Mouse (Mus musculus): ENCODE results near the gene Srd5a3.

Gene Srd5a3

GRCm38 (mm10) chr5:76153430-76153829, 13.4 kb downstream of the Srd5a3 start:
- no peak for DNase-seq

- peak; percentile 26 for DNase-seq
These were observed 14.5 kb downstream of the Srd5a3 start for GRCm38 (mm10) chr5:76154434-76155165.

- no peak for DNase-seq
These were observed 19.5 kb downstream of the Srd5a3 start for GRCm38 (mm10) chr5:76159555-76159954.

GRCm38 (mm10) chr5:76160086-76160485, 20.0 kb downstream of the Srd5a3 start:
- no peak for DNase-seq

GRCm38 (mm10) chr5:76161491-76161890, 21.4 kb downstream of the Srd5a3 start:
- DNase-seq: no peak

- peak; percentile 1 for DNase-seq
These were observed 22.9 kb downstream of the Srd5a3 start for GRCm38 (mm10) chr5:76162926-76163325.

GRCm38 (mm10) chr5:76163828-76164390, 23.8 kb downstream of the Srd5a3 start:
- no peak for DNase-seq

GRCm38 (mm10) chr5:76164827-76165226, 24.8 kb downstream of the Srd5a3 start:
- no peak for DNase-seq

- no peak for DNase-seq
These were observed 30.5 kb downstream of the Srd5a3 start for GRCm38 (mm10) chr5:76170522-76170921.

GRCm38 (mm10) chr5:76171039-76171438, 31.0 kb downstream of the Srd5a3 start:
- DNase-seq: no peak

- DNase-seq: no peak
These were observed 35.0 kb downstream of the Srd5a3 start for GRCm38 (mm10) chr5:76175051-76175450.

GRCm38 (mm10) chr5:76176411-76176810, 36.3 kb downstream of the Srd5a3 start:
- DNase-seq: peak; percentile 43

- no peak for DNase-seq
These were observed 36.8 kb downstream of the Srd5a3 start for GRCm38 (mm10) chr5:76176841-76177240.

- DNase-seq: no peak
These were observed 37.6 kb downstream of the Srd5a3 start for GRCm38 (mm10) chr5:76177664-76178063.

- no peak for DNase-seq
These were observed 39.1 kb downstream of the Srd5a3 start for GRCm38 (mm10) chr5:76179171-76179570.

GRCm38 (mm10) chr5:76179791-76180190, 39.7 kb downstream of the Srd5a3 start:
- no peak for DNase-seq

GRCm38 (mm10) chr5:76182326-76182725, 42.3 kb downstream of the Srd5a3 start:
- no peak for DNase-seq

- DNase-seq: no peak
These were observed 43.1 kb downstream of the Srd5a3 start for GRCm38 (mm10) chr5:76183043-76183749.

- peak; percentile 97 for DNase-seq
These were observed 43.7 kb downstream of the Srd5a3 start, which contains the start of gene Tmem165 for GRCm38 (mm10) chr5:76183750-76184261. TSS of gene Tmem165 (plus strand) at chr5:76183880.

- peak; percentile 86 for DNase-seq
These were observed 44.4 kb downstream of the Srd5a3 start for GRCm38 (mm10) chr5:76184286-76185080.

- DNase-seq: no peak
These were observed 47.8 kb downstream of the Srd5a3 start for GRCm38 (mm10) chr5:76187885-76188284.

- DNase-seq: no peak
These were observed 50.5 kb downstream of the Srd5a3 start for GRCm38 (mm10) chr5:76190609-76191008.

- DNase-seq: no peak
These were observed 53.0 kb downstream of the Srd5a3 start for GRCm38 (mm10) chr5:76193075-76193474.

All from kidney, postnatal 10 days (tissue).